Mouse (Mus musculus): ENCODE data around the gene Bricd5.

- no peak for TF ChIP-seq GATA1 (IDR thresholded peaks at IDR 0.05; ENCODE audit: low read length)
- no peak for TF ChIP-seq TAL1 (IDR thresholded peaks at IDR 0.05; ENCODE audit: low read length)
These were observed 4.9 kb upstream of the Bricd5 start for GRCm38 (mm10) chr17:24468636-24469246.

Measured in erythroblast, embryonic 14.5 days (primary cell).